Mouse (Mus musculus): ENCODE measurements at regions not wholly inside any gene's neighbourhood (a gene's known extent, or its start where the extent isn't known, plus 50 kb on each side); places are given as distances from the start of the nearest gene placed in this dataset.
A peak's percentile ranks its signal among the peaks of the same experiment; 100 is the strongest.
"Not testable (repeated sequence)": the region's sequence is repeated elsewhere in the genome, so short reads cannot be mapped to it uniquely, and the experiment has no call there.

DNA sequence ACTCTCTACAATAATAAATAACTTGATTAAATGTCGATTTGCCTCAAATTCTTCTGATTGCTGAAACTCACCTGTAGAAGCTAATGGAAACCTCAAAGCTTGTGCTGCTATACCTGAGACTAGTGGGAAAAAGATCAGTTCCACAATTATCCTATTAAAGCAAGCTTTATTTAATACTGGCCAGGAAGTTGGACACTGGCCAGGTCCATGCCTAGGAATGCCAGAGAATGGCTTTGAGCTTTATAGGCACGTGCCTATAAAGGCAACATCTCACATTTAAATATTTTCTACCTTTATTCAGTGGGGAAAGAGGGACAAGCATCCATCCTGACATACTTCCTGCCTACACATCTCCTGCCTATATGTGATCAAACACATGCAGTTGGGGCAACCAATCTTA, 575.8 kb downstream of the Cypt12 start:
- no peak for DNase-seq

DNA sequence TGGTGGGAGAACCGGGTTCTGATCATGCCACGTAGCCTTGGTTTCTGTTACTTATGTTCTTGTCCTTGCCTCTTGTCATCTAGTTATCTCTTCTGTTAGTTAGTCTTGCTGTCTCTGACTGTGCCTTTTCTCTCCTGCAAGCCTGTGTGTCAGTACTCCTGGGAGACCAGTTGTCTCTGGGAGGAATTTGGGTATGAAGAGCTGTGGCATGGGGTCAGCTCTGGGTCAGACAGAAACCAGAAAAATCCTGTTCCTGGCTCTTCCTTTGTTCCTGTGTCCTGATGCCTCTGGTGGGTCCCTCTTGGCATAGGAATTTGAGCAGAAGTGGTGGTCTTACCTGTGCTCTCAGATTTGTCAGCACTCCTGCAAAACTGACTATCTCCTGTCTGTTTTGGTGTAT, 609.0 kb downstream of the Cypt12 start:
- DNase-seq, result no peak

DNA sequence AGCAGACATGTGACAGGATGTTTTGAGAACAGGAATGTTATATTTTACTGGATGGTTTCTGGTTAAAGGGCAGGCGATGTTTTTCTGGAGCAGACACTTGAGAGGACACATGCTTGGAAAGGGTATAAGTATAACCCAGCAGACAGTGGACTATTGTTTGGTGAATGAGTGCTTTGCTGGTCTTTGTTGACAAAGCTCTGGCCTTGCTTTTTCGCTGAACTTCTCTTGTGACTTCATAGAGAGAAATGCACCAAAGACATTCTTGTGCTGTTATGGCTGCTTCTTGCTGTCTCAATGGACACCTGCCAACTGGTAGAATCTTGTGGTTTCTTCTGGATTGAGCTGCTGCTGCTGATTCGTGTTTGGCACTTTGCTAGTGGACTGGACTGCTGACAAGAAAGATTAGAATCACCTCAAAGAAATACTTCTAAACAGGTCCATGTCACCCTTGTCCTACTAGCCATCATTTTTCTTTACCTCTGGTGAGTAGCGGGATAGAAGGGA, 612.1 kb downstream of the Cypt12 start:
- no peak for DNase-seq

DNA sequence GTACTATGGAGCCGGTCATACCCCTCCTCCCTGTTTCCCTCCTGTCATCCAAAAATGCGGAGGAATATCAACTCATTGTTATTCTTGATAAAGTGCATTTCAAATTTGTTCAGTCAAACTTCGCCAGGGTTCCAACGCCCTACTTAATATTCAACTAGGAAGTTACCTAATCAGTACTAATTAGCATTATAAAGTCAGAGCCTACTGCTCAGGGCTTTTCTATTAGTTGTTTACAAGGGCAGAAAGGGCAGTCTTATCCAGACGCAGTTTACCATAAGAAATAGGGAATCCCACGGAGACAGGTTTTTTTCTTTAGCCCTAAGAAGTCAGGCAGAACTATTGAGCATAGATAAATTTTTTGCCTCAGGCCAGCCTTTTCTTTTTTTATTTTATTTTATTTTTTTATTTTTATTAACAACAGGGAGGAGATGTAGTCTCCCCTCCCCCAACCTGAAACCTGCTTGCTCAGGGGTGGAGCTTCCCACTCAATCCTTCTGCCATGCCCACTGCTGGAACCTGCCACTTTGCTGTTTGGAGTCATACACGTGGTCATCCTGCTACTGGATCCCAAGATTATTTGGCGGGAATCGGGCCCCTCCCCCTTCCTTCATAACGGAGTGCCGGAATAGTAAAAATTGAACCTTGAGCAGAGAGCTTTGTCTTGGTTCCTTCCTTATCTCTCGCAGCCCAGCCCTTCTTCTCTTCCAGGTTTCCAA, 632.9 kb downstream of the Cypt12 start:
- not testable (repeated sequence) for DNase-seq

DNA sequence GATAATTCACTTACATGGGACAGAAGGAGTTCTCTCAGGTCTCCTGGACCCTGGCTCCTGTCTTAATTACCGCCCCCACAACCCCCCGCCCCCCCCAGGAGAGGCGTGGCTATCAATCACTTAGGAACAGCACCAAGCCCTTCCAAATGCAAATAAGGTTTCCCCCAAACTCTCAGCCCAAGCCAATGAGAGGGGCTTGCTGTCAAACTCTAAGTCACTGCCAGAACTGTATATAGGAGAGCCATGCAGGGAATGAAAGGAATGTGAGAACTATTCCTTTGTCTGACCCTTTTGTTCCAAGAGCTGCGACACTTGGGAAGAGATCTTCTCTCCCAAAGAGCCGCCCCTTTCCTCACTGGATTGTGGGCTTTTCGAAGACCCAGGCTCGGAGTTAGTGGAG, 672.4 kb downstream of the Cypt12 start:
- DNase-seq, result no peak

DNA sequence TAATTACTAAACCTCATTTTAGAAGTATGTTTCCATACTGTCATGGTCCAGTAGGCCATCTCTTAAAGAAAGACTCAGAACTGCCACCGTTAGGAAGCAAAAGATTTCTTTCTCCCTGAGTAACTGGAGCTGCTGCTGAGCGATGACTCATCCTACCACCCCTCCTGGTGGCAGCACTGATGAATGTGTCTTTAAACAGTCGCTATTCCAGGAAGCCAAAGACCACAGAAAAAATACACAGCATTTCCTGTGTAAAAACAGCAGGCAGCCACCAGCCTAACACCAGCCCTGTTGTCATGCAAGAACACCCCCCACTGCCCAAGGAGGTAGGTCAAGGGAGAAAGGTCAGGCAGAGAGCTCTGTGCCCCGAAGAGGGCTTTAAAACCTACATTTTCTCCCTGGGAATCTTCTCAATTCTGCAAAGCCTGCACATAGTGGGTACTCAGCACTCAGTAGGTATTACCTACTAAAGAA, 675.7 kb downstream of the Cypt12 start:
- DNase-seq, result peak; percentile 22

DNA sequence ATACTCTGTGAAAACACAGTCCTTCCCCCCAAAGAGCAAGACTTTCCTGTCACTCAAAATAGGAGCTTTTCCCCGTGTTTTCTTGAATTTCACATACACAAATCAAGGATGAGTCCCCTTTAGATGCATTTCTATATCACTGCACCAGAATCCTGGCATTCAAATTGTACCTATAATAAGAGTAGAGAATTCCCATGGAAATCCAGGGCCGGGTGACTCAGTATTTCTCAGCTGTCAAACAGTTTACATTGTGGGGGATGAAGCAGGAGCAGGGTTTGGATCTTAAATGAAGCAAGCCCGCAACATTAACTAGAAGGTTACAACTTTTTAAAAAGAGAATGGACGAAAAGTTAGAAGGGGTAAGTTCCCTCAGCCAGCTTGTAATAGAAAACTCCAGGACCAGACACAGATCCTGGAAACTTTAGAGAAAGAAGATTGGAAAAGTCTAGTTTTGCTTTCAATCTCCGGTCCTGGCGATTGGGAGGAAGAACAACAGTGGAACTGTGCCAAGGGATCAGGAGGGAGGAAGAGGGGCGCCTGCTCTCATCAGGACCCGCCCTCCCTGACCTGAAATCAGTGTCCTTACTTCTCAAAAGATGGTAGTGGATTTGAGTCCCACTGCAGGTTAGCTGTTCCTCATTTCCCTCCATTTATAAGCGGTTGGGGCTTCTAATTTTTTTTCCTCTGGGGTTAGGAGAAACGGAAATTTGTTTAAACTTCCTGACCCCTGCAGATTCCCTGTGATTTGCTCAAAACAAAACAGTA, 676.4 kb downstream of the Cypt12 start:
- no peak for DNase-seq

DNA sequence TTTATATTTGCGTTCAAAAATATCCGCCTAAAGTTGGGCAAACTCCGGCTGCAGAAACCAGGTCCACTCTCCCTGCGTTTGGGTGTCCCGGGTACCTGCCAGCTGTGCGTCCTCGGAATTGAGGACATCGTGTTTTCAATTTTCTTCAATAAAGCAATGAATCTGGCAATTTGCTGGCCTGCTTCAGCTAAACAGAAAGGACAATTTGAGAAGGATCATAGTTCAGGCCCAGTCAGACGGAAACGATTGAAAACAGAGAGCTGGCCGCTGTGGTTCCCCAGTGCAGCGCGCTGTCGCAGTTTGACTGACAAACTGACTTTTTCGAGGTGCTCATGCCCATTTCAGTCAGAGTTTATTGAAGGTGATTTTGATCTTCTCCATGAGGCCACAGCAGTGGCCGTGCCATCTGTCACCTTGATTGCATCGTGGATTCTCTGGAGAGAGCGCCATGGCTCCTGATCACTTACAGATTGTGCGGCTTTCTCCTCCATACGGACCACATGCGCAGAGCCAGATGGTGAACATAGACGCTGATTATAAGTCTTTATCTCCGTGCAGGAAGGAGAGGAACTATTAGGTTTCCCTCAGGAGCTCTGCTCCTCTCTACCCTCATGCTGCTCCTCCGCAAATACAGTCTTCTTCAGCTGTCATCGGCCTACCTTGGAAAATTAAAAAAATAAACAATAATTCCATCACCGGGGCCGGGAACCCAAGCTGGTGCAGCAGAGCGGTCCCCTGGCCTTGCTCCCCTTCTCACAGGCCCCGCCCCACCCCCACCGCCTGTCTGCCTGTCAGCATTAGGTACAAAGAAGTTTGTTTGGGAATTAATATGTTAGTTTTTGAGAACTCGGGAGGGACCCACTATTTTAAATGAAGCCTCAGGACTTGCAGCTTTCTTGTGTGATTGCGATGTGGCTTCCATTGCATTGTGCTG, 677.5 kb downstream of the Cypt12 start:
- peak; percentile 80 for DNase-seq

DNA sequence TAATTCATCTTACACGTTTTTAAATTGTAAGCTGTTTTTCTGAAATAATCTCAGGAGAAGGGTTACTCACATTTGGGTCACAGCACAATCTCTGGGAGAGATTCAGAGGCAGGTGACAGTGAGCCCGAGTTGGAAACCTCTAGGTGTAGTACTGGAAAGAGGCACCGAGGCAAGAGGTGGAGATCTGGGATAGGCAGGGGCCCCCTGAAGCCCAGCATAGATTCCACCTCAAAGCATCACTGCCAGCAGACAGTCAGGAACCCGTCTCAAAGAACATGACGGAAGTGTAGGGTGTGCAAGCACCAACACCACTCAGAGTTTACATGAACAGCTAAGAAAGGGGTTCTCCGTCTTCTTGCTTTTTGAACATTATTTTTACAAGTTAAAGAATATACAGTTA, 678.2 kb downstream of the Cypt12 start:
- DNase-seq, result no peak

DNA sequence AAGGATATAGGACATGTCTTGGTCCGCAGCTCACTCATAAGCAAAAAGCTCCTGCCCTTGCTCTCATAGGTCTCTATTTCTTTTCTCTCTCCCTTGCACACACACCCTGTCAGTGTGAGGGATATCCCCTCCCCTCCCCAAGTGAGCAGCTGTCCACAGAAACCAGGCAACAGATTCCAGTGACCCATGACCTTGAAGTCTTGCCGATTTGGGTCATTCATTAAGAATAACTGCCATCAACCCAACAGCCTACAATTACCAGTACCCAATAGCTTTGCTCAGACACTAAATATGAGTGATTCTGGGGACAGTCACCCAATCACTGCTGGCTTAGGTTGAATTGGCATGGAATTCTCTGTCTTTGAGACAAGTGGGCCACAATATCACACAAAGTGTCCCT, 678.6 kb downstream of the Cypt12 start:
- DNase-seq, result no peak

DNA sequence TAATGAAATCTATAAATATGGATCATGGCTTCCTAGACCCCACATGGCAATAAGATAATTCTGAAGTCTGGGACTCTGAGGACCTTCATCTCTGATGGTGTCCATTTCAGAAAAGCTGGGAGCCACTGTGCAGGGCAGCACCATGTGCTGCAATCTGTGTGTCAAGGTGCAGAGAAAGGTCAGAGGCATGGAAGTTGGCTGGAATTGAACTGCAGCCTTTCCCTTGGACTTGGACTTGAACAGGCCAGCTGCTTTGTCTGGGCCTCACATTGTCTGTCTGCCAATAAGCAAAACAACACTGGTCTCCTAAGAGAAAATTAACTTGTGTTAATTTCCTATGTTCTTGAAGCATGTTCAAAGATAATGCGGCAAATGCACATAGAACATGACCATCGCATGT, 681.0 kb downstream of the Cypt12 start:
- DNase-seq, result no peak

DNA sequence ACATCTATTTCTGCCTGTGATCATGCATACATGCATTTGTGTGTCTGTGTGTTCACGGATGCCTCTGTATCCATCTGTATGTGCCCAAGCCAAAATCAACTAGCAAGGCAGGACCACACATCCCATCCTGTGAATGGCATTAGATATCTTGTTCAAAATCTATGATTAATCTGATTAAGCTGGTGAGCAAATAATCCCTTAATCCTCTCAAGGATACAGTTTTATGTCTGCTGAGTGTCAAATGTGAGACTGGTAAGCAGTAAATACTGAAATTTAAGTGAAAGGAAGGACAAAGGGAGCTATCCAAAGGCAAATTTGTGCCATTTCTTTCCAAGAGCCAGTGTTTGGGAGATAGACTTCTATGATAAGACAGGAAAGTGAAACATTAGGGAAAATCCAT, 683.4 kb downstream of the Cypt12 start:
- no peak for DNase-seq

DNA sequence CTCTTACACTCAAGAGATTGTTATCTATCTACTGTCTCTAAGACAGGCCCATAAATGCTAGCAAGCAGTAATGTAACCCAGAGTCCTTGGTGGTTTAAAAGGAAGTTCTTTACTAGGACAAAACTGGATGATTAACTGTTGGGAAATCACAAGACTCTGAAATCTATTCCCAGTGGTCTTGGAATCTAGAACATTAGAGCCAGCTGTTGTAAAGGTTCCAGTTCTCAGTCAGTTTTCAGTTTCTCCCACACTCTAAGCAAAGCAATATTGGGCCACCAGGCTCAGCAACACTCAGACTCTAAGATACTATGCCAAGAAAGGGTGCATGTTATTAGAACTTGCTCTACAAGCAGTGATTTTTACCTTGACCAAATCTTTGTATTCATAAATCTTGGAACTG, 686.6 kb downstream of the Cypt12 start:
- DNase-seq, result no peak

DNA sequence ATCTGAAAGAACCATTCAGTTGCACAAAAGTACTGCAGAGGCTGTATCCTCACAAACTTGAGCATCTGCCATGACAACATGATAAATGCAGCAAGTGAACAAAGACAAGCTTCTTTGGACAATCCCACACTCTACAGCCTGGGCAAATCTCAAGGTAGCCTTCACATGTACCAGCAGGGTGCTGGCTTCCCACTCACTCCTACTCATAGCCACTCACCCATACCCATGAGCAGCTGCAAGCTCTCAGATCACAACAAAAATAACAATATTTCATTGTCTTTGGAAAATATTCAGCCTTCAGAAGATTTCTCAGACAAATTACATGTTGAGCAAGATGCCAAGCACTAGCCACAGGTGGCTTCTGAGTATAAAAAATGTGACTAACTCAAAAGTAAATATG, 689.3 kb downstream of the Cypt12 start:
- DNase-seq, result no peak

DNA sequence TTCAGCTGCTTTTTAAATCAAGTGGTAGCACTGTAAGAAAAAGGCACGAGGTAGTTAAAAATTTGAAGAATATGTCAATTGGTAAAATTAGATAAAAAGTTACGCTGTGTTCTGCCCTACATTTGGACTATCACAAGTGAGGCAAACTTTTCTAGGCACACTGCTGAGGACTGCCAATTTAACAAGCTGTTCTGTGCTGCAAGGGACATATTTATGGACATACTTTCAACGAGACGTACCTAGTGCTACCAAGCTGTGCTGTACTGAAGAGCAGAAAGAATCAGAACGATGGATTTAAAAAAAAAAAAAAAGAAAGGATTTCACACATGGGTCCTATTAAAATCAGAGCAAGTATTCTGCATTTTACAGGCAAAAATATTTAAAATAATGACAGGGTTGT, 692.1 kb downstream of the Cypt12 start:
- no peak for DNase-seq

DNA sequence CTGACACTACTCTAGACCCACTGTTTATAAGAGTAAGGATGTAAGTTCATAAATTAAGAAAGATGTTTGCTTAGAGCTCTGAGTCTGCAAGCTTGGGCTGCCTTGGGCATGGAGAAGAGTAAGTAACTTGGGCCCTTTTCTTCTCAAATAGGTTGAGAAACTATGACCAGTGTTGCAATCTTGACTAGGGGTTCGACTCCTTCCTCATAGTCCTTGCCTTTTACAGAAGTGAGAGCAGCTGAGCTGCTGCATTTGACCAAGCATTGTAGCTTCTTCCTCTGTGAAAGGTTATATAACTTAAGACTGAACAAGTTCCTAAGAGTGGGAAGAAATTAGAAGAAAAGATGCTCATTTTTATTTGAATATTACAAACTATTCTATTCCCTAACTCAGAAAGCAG, 693.5 kb downstream of the Cypt12 start:
- DNase-seq, result no peak

DNA sequence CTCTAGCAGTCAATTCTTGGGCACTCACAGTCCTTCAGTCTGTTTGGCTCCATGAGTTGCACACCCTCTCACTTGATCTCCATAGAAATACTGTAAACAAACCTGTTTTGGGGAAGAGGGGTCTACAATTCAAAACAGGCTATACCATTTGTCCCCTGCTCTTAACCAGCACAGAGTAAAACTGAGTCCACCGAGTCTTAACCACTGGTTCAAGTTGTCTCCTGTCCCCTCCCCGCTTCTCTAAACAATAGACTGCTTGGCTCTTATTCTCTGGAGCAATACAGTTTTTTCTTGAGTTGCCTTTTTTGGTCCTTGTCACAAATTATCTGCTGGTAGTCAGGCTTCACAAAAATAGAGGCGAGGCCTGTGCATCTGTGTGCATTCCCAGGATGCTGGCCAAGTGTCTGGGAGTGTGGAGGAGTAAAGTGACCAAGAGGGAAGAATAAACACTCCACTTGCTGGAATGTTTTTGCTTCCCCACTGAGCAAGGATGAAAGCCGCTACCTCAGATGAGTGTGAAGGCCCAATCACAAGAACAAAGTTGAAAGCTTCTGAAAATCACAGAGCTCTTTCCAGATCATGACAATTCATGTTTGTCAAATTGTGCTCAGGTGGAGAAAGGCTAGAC, 695.3 kb downstream of the Cypt12 start:
- DNase-seq, result no peak

DNA sequence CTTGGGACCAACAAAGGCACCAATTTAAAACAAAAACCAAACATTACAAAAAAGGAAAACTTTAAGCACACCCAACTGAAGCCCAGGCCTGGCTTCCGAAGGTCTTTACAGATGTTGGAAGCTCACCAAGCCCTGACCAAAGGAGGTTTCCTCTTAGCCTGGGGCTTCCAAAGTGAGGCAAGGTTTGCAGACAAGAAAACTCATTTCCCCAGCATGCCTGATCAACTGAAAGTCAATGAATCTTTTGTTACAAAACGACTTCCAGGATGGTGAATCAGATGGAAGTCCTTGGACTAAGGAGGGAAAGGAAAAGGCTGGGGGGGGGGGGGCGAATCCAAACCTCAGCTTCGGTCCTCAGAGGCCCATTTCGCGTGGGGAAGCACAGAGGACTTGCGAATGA, 697.3 kb downstream of the Cypt12 start:
- DNase-seq, result no peak

DNA sequence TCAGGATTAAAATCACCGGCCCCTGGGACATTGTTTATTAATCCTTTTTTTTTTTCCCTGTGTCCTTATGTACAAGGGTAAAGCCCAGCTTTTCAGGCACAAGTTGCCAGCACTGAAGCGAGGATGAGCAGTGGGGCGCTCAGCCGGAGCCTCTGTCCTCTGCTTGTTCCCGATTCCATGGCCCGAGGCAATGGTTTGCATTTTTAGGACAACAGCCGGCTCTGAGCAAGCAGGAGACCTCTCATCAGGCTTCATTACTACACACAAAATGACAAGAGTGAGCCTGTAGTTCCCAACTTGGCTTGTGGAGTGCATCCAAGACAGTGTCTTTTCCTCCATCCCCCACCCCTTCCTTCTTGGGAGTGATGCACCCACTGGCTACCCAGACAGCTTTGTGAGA, 697.7 kb downstream of the Cypt12 start:
- DNase-seq, result peak; percentile 48

DNA sequence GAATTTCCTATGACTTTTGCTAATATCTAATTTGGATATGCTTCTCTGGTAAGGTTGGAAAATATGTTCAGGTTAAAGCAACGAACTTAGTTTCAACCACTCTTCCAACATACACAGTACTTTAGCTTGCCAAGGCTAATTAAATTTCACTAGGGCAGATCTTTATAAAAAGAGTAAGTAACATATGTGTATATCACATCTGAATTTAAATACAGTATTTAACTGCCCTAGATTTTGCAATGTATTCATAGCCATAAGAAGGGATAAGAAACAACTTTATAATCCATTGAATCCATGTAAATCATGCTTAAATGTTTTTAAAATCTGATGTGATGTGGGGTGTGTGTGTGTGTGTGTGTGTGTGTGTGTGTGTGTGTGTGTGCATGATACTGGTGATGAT, 705.3 kb downstream of the Cypt12 start:
- DNase-seq, result no peak

DNA sequence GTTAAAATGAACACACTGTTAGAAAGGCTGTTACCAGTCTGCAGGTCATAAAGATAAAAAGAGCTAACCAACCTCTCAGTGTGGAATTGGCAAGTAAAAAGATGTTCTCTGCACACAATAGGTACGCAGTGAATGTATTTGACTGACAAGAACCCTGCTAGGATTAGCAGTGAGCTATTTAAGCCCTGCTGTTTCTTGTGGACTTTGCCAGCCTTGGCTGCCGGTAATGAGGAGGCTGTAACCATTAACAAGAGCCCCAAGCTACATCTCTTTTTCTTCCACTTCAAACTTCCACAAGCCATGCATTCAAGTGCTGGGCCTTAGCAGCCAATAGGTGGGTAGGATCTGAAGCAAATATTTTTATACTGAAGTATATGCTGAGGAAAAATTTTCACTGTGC, 717.5 kb downstream of the Cypt12 start:
- no peak for DNase-seq

DNA sequence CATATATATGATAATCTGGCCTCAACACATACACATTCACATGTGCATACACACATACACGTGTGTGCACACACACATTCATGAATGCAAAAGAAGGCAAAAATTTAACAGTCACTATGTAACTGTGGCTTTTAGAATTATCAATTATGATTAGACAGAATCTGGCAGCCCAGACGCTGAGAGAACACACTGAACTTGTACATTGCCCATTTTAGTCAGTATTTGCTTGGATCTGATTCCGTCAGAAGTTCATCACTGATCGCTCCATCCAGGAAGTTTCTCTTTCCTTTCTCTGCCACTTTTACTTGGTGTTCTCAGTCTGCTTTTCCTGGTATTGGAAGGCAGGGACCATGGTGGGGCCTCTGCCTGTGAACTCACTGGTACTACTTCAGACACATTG, 719.5 kb downstream of the Cypt12 start:
- no peak for DNase-seq

DNA sequence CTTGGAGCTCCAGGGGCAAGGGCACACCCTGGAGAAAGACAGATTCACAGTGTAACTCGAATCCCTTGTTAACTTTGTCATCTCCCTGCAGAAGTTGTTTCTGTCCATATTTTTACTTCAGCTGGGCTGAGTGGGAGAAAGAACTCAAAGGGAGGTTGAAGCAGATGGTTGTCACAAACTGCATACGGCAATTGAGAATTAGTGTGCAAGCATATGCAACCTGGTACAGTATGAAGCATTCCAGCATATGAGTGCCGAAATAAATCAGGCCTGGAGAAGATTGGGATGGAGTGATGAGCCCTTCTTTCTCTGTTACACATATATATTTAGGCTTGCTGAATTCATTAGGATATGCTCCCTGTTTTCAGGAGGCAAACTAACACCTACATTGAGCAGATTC, 720.7 kb downstream of the Cypt12 start:
- DNase-seq, result no peak
